Mouse (Mus musculus): ENCODE results near the gene Gm49320. TPM values are rescaled to one million over a fixed set of nuclear protein-coding genes. Genes with fewer than 3 reads are reported as not detected.
"Not testable (repeated sequence)": the region's sequence is repeated elsewhere in the genome, so short reads cannot be mapped to it uniquely, and the experiment has no call there.

Gene Gm49320
- polyA plus RNA-seq, 1 experiment from 2014 or later, result 0.31 TPM

DNA sequence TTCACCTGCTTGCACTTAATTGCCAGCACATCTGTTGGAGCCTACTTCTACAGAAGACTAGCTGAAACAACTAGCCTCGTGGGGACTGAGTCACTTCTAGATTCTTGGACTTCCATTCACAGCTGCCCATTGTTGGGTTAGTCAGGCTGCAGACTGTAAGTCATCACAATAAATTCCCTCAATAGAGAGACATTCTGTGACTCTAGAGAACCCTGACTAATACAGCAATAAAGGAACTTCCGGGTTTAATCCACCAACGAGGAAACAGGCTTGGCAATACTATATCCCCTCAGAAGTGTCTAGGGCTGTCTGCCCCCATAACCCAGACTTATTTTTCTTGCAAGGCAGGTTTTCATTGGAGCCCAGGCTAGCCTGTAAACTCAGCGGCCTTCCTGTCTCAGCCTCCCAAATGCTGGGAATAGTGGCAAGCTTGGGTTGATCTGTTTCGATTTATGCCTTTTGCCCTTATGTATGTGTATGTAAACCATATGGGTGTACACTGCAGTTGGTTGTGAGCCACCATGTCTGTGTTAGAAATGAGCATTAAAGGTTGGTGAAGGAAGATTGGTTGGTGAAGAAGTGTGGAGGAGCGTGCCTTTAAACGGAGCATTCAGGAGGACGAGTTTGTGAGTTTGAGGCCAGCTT, 13.6 kb downstream of the Gm49320 start:
- no peak for ATAC-seq (ENCODE audit: insufficient read depth, low FRiP score, low read depth)
- WGBS, result 42% methylated on average over 8 of the region's 8 CpGs
- peak overlapping the region; percentile 31; the same call in 1 of the 2 replicates for H3K27ac ChIP-seq

GRCm38 (mm10) chr8:4252934-4253841, 14.5 kb downstream of the Gm49320 start, which contains the start of gene Snapc2:
Gene Snapc2, plus strand, starts transcription at chr8:4253080.
- Histone ChIP-seq H3K4me2 (peak within 1 kb of the TSS; percentile 68), H3K9ac (peak within 1 kb of the TSS; percentile 89), H3K36me3 (peaks cover 27% of the 10 kb centered on the region), H3K9me3 (no peaks in the 10 kb centered on the region), H3K27ac (peak within 1 kb of the TSS; percentile 94), H3K4me3 (replicated peaks) (peak within 1 kb of the TSS; percentile 92), H3K4me1 (peaks cover 36% of the 10 kb centered on the region), H3K27me3 (replicated peaks) (no peaks in the 10 kb centered on the region)
- under 1% methylated on average over 69 of the region's 69 CpGs for WGBS
- ATAC-seq (ENCODE audit: insufficient read depth, low FRiP score, low read depth), result peak; percentile 91

More for the DNA sequence above, 13.6 kb downstream of the Gm49320 start:
- H3K4me3 ChIP-seq (replicated peaks), result peak overlapping the region; percentile 92
- H3K9ac ChIP-seq, result no peak overlapping the region
- H3K4me2 ChIP-seq, result peak overlapping the region; percentile 68
- H3K27me3 ChIP-seq (replicated peaks), result no peaks in the 10 kb centered on the region
- no peaks in the 10 kb centered on the region for H3K9me3 ChIP-seq
- peaks cover 27% of the 10 kb centered on the region for H3K4me1 ChIP-seq
- peaks cover 27% of the 10 kb centered on the region for H3K36me3 ChIP-seq

- peaks cover 36% of the 10 kb centered on the region for H3K4me1 ChIP-seq
- 56% methylated on average over 6 of the region's 6 CpGs for WGBS
- H3K27me3 ChIP-seq (replicated peaks), result no peaks in the 10 kb centered on the region
- peak overlapping the region; percentile 68 for H3K4me2 ChIP-seq
- H3K36me3 ChIP-seq, result peaks cover 27% of the 10 kb centered on the region
- H3K9ac ChIP-seq, result peak overlapping the region; percentile 13; the same call in 1 of the 2 replicates
- peak overlapping the region; percentile 58; the same call in 1 of the 2 replicates for H3K27ac ChIP-seq
- ATAC-seq (ENCODE audit: insufficient read depth, low FRiP score, low read depth), result no peak
- H3K9me3 ChIP-seq, result no peaks in the 10 kb centered on the region
- peak overlapping the region; percentile 92; the same call in 1 of the 2 replicates for H3K4me3 ChIP-seq (replicated peaks)
These were observed 15.3 kb downstream of the Gm49320 start for GRCm38 (mm10) chr8:4254001-4254400.

DNA sequence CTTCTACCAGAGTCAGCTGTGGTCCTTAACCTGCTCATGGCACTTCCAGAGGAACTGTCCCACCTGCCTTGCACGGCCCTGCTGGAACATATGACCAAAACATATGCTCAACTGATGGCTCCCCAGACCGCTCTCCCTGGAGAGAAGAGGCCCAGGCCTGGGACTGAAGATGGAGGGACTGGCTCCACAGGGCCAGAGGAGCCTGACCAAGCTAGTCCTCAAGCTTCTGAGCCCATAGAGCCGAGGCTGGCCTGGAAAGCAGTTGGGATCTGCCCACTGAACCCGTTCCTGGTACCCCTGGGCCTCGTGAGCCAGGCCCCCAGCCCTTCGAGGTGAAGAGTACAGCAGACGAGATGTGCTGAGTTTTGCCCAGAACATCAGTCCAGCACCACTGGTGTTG, 16.8 kb downstream of the Gm49320 start:
- not testable (repeated sequence) for H3K27me3 ChIP-seq (replicated peaks); H3K4me2 ChIP-seq; ATAC-seq (ENCODE audit: insufficient read depth, low FRiP score, low read depth); H3K9me3 ChIP-seq; H3K4me3 ChIP-seq (replicated peaks); H3K9ac ChIP-seq; H3K27ac ChIP-seq
- H3K4me1 ChIP-seq, result peaks cover 30% of the 10 kb centered on the region
- peaks cover 29% of the 10 kb centered on the region for H3K36me3 ChIP-seq
- 83% methylated on average over 7 of the region's 7 CpGs for WGBS

GRCm38 (mm10) chr8:4256911-4257310, 18.2 kb downstream of the Gm49320 start:
- peak overlapping the region; percentile 60 for H3K27ac ChIP-seq
- peaks cover 42% of the 10 kb centered on the region for H3K36me3 ChIP-seq
- H3K9me3 ChIP-seq, result no peaks in the 10 kb centered on the region
- no peak overlapping the region for H3K9ac ChIP-seq
- no peak overlapping the region for H3K4me3 ChIP-seq (replicated peaks)
- WGBS, result 44% methylated on average over 4 of the region's 4 CpGs
- ATAC-seq (ENCODE audit: insufficient read depth, low FRiP score, low read depth), result no peak
- H3K27me3 ChIP-seq (replicated peaks), result no peaks in the 10 kb centered on the region
- peaks cover 27% of the 10 kb centered on the region for H3K4me1 ChIP-seq
- no peak overlapping the region for H3K4me2 ChIP-seq

GRCm38 (mm10) chr8:4257350-4257749, 18.7 kb downstream of the Gm49320 start:
- 78% methylated on average over 4 of the region's 4 CpGs for WGBS
- Histone ChIP-seq H3K27me3 (replicated peaks) (no peaks in the 10 kb centered on the region), H3K9ac (no peak overlapping the region), H3K36me3 (peaks cover 44% of the 10 kb centered on the region), H3K4me3 (replicated peaks) (0 out of 2 replicates have a peak overlapping the region, but pooled peaks have one; percentile 72), H3K9me3 (no peaks in the 10 kb centered on the region), H3K27ac (peak overlapping the region; percentile 52), H3K4me1 (peaks cover 25% of the 10 kb centered on the region), H3K4me2 (peak overlapping the region; percentile 85)
- no peak for ATAC-seq (ENCODE audit: insufficient read depth, low FRiP score, low read depth)

DNA sequence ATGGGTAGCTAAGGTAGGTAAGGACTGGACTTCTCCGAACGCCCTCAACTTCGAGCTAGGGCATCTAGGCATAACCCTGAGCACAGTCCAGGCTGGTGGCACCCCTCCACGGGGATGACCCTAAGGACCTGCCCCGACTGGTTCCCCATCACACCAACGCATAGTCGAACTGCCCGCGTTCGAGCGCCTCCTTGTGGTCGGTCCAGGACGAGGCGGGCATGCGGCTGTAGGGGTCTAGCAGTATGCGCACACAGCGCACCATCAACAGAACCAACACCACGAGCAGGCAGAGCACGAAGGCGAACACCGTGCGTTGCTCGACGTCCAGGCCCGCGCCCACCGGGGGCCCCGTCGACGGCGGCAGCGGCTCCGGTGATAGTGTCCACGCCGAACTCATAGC, 19.6 kb downstream of the Gm49320 start:
- Histone ChIP-seq H3K36me3 (peaks cover 48% of the 10 kb centered on the region), H3K4me1 (peaks cover 21% of the 10 kb centered on the region), H3K9ac (peak overlapping the region; percentile 67), H3K9me3 (no peaks in the 10 kb centered on the region), H3K4me3 (replicated peaks) (peak overlapping the region; percentile 72), H3K27ac (peak overlapping the region; percentile 79), H3K4me2 (peak overlapping the region; percentile 85), H3K27me3 (replicated peaks) (no peaks in the 10 kb centered on the region)
- peak; percentile 51 for ATAC-seq (ENCODE audit: insufficient read depth, low FRiP score, low read depth)
- WGBS, result 3% methylated on average over 35 of the region's 35 CpGs

- H3K4me2 ChIP-seq, result peak overlapping the region; percentile 85
- under 1% methylated on average over 31 of the region's 32 CpGs for WGBS
- peaks cover 21% of the 10 kb centered on the region for H3K4me1 ChIP-seq
- H3K4me3 ChIP-seq (replicated peaks), result peak overlapping the region; percentile 72
- peak overlapping the region; percentile 79 for H3K27ac ChIP-seq
- no peaks in the 10 kb centered on the region for H3K9me3 ChIP-seq
- H3K27me3 ChIP-seq (replicated peaks), result no peaks in the 10 kb centered on the region
- ATAC-seq (ENCODE audit: insufficient read depth, low FRiP score, low read depth), result peak; percentile 56
- H3K36me3 ChIP-seq, result peaks cover 51% of the 10 kb centered on the region
- peak overlapping the region; percentile 67 for H3K9ac ChIP-seq
These were observed 20.0 kb downstream of the Gm49320 start for GRCm38 (mm10) chr8:4258678-4259077.

DNA sequence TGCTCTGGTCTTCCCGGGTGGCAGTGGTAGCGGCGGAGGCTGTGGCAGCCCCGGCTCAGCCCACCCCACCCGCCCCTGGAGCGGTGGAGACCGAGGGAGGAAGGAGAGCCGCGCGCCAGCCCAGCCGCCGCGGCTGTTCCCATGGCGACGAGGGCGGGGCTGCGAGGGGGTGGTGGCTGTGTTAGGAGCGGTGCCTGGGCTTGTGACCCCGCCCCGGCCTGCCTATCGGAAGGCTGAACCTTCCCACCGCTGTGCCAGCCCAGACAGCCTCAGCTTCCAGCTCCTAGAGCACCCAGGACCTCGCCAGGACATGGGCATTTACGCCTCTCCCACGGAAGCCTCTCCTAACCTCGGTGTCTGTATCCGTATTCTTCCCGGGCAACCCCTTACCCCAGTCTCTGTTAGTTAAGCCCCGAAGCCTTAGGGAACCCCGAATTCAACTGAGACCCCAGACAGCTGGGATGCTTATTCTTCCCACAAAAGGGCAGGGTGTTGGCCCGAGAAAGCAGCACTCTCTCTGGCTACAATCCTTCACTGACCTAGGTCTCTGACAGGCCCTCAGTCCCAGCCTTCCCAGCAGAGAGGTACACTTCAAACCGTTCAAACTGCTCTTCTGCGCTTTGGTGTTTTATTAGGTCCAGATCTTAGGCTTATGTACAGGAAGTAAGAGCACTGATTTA, 20.6 kb downstream of the Gm49320 start, which contains the start of gene Ctxn1:
TSS of gene Ctxn1 (minus strand) at position 150 of the 680 bp plus-strand sequence.
- peak within 1 kb of the TSS; percentile 67 for H3K9ac ChIP-seq
- 8% methylated on average over 20 of the region's 33 CpGs for WGBS
- H3K4me1 ChIP-seq, result peaks cover 18% of the 10 kb centered on the region
- H3K36me3 ChIP-seq, result peaks cover 56% of the 10 kb centered on the region
- no peaks in the 10 kb centered on the region for H3K9me3 ChIP-seq
- peak within 1 kb of the TSS; percentile 72 for H3K4me3 ChIP-seq (replicated peaks)
- H3K27ac ChIP-seq, result peak within 1 kb of the TSS; percentile 79
- ATAC-seq (ENCODE audit: insufficient read depth, low FRiP score, low read depth), result peak; percentile 94
- H3K4me2 ChIP-seq, result peak within 1 kb of the TSS; percentile 85
- H3K27me3 ChIP-seq (replicated peaks), result no peaks in the 10 kb centered on the region

DNA sequence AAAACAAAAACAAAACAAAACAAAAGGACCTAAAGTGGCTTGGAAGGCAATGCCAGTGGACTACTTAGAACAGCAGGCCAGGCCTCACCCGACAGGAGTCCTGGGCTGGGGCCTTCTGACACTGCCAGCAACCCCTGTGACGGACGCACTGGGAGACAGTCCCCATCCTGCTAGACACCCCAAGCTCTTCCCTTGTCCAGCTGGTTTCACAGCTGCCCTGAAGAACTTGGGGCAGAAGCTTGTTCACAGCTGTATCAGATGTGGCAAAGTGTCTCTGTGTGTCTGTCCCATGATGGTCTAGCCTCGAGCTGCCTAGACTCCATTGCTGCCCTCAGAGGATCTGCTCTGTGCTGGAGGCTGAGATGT, 21.1 kb downstream of the Gm49320 start:
- H3K4me3 ChIP-seq (replicated peaks), result no peak overlapping the region
- 77% methylated on average over 4 of the region's 4 CpGs for WGBS
- H3K36me3 ChIP-seq, result peaks cover 55% of the 10 kb centered on the region
- no peak overlapping the region; the same call in 1 of the 2 replicates for H3K27ac ChIP-seq
- no peaks in the 10 kb centered on the region for H3K27me3 ChIP-seq (replicated peaks)
- no peak overlapping the region for H3K9ac ChIP-seq
- no peaks in the 10 kb centered on the region for H3K9me3 ChIP-seq
- H3K4me1 ChIP-seq, result peaks cover 16% of the 10 kb centered on the region
- H3K4me2 ChIP-seq, result no peak overlapping the region
- no peak for ATAC-seq (ENCODE audit: insufficient read depth, low FRiP score, low read depth)

DNA sequence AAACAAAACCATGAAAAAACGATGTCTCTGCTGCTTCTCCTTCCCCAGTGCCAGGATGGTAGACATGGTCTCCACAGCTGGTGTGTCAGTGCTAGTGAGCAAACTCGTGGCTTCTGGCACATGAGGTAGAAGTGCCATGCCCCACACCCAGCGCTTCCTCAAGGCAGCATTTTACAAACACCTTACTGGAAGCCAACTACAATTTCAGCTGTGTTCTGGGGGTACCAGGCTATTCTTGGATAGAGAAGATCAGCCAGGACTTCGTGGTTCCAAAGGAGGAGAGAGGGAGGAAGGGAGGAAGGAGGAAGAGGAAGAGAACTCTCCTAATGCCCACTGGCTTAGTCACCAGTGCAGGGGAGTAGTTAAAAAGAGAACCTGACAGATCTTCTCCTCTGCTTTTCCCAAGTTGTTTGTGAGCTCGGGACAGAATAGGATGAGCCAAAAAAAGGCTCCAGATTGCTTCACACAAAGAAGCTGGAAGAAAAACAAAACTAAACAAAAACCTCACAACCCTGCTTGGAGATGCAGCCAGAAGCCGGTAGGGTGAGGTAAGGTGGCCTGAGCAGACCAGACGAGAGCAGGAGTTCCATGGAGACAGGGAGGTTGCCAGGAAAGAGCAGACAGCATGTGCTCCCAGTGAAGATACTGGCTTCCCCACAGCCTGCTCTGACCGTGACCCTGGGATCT, 24.6 kb downstream of the Gm49320 start:
- no peak for ATAC-seq (ENCODE audit: insufficient read depth, low FRiP score, low read depth)
- no peak overlapping the region for H3K9ac ChIP-seq
- peaks cover 7% of the 10 kb centered on the region; the same call in 1 of the 2 replicates for H3K4me1 ChIP-seq
- H3K4me2 ChIP-seq, result no peak overlapping the region
- no peak overlapping the region for H3K4me3 ChIP-seq (replicated peaks)
- no peaks in the 10 kb centered on the region for H3K9me3 ChIP-seq
- H3K27ac ChIP-seq, result no peak overlapping the region
- no peaks in the 10 kb centered on the region for H3K27me3 ChIP-seq (replicated peaks)
- 85% methylated on average over 8 of the region's 8 CpGs for WGBS
- H3K36me3 ChIP-seq, result peaks cover 68% of the 10 kb centered on the region
